Mouse (Mus musculus): ENCODE results near the gene Rec8. TPM values are rescaled to one million over a fixed set of nuclear protein-coding genes. Genes with fewer than 3 reads are reported as not detected.

Rec8 gene
- total and polyA plus RNA-seq, 2 experiments from 2014 or later, result 12.2 to 12.8 TPM

GRCm38 (mm10) chr14:55591331-55591891 is 26.4 kb upstream of the Rec8 start, which contains the start of gene Rnf31:
Gene Rnf31, plus strand, starts transcription at chr14:55591708.
- peak within 1 kb of the TSS; percentile 96 for H3K27ac ChIP-seq
- H3K4me2 ChIP-seq (ENCODE audit: low read depth, low read length), result peak within 1 kb of the TSS; percentile 90
- ATAC-seq (peak; percentile 89), DNase-seq (ENCODE audit: low spot score) (peak; percentile 94)
- 0% methylated on average over 33 of the region's 33 CpGs for WGBS
- H3K9me3 ChIP-seq (ENCODE audit: low read length), result no peaks in the 10 kb centered on the region
- peak within 1 kb of the TSS; percentile 79 for H3K4me3 ChIP-seq (ENCODE audit: low read length)
- H3K27me3 ChIP-seq (ENCODE audit: insufficient read depth, low read length), result no peaks in the 10 kb centered on the region
- TF ChIP-seq CTCF (IDR thresholded peaks at IDR 0.05; ENCODE audit: low read depth), result 0 out of 2 replicates have a peak, but pooled peaks have one; percentile 1
- peak within 1 kb of the TSS; percentile 72 for H3K9ac ChIP-seq (replicated peaks; ENCODE audit: low read length)
- peaks cover 23% of the 10 kb centered on the region for H3K36me3 ChIP-seq (ENCODE audit: insufficient read depth, low read length)
- peaks cover 20% of the 10 kb centered on the region for H3K4me1 ChIP-seq (ENCODE audit: insufficient read depth, low read length)

GRCm38 (mm10) chr14:55592226-55592625 is 25.6 kb upstream of the Rec8 start:
- Histone ChIP-seq H3K27ac (peak overlapping the region; percentile 96), H3K27me3 (ENCODE audit: insufficient read depth, low read length) (no peaks in the 10 kb centered on the region), H3K9me3 (ENCODE audit: low read length) (no peaks in the 10 kb centered on the region), H3K4me3 (ENCODE audit: low read length) (peak overlapping the region; percentile 79), H3K4me2 (ENCODE audit: low read depth, low read length) (peak overlapping the region; percentile 90), H3K36me3 (ENCODE audit: insufficient read depth, low read length) (peaks cover 30% of the 10 kb centered on the region), H3K9ac (replicated peaks; ENCODE audit: low read length) (peak overlapping the region; percentile 72), H3K4me1 (ENCODE audit: insufficient read depth, low read length) (peaks cover 20% of the 10 kb centered on the region)
- TF ChIP-seq CTCF (IDR thresholded peaks at IDR 0.05; ENCODE audit: low read depth), result no peak
- ATAC-seq (no peak), DNase-seq (ENCODE audit: low spot score) (no peak)
- WGBS, result 7% methylated on average over 16 of the region's 16 CpGs

GRCm38 (mm10) chr14:55596036-55596690 is 21.7 kb upstream of the Rec8 start:
- H3K27ac ChIP-seq, result no peak overlapping the region
- H3K9ac ChIP-seq (replicated peaks; ENCODE audit: low read length), result no peak overlapping the region
- ATAC-seq (no peak), DNase-seq (ENCODE audit: low spot score) (peak; percentile 48)
- WGBS, result 63% methylated on average over 13 of the region's 13 CpGs
- H3K4me3 ChIP-seq (ENCODE audit: low read length), result no peak overlapping the region
- no peak overlapping the region for H3K4me2 ChIP-seq (ENCODE audit: low read depth, low read length)
- peaks cover 57% of the 10 kb centered on the region for H3K36me3 ChIP-seq (ENCODE audit: insufficient read depth, low read length)
- no peaks in the 10 kb centered on the region for H3K27me3 ChIP-seq (ENCODE audit: insufficient read depth, low read length)
- peaks cover 16% of the 10 kb centered on the region for H3K4me1 ChIP-seq (ENCODE audit: insufficient read depth, low read length)
- TF ChIP-seq CTCF (IDR thresholded peaks at IDR 0.05; ENCODE audit: low read depth), result no peak
- no peaks in the 10 kb centered on the region for H3K9me3 ChIP-seq (ENCODE audit: low read length)

GRCm38 (mm10) chr14:55598521-55599390 is 19.1 kb upstream of the Rec8 start:
- no peak for ATAC-seq
- no peak overlapping the region for H3K4me3 ChIP-seq (ENCODE audit: low read length)
- no peaks in the 10 kb centered on the region for H3K4me1 ChIP-seq (ENCODE audit: insufficient read depth, low read length)
- no peak overlapping the region for H3K9ac ChIP-seq (replicated peaks; ENCODE audit: low read length)
- DNase-seq (ENCODE audit: low spot score), result no peak
- WGBS, result 94% methylated on average over 21 of the region's 21 CpGs
- peaks cover 75% of the 10 kb centered on the region for H3K36me3 ChIP-seq (ENCODE audit: insufficient read depth, low read length)
- H3K27ac ChIP-seq, result no peak overlapping the region
- H3K27me3 ChIP-seq (ENCODE audit: insufficient read depth, low read length), result no peaks in the 10 kb centered on the region
- no peaks in the 10 kb centered on the region for H3K9me3 ChIP-seq (ENCODE audit: low read length)
- no peak overlapping the region for H3K4me2 ChIP-seq (ENCODE audit: low read depth, low read length)
- no peak for TF ChIP-seq CTCF (IDR thresholded peaks at IDR 0.05; ENCODE audit: low read depth)

- H3K4me3 ChIP-seq (ENCODE audit: low read length), result peak within 1 kb of the TSS; percentile 29
- TF ChIP-seq CTCF (IDR thresholded peaks at IDR 0.05; ENCODE audit: low read depth), result no peak
- 88% methylated on average over 7 of the region's 7 CpGs for WGBS
- H3K9ac ChIP-seq (replicated peaks; ENCODE audit: low read length), result peak within 1 kb of the TSS; percentile 33; the same call in 1 of the 2 replicates
- H3K4me1 ChIP-seq (ENCODE audit: insufficient read depth, low read length), result no peaks in the 10 kb centered on the region
- H3K27ac ChIP-seq, result peak within 1 kb of the TSS; percentile 62
- ATAC-seq, result no peak
- H3K4me2 ChIP-seq (ENCODE audit: low read depth, low read length), result peak within 1 kb of the TSS; percentile 50
- H3K27me3 ChIP-seq (ENCODE audit: insufficient read depth, low read length), result no peaks in the 10 kb centered on the region
- no peak for DNase-seq (ENCODE audit: low spot score)
- H3K36me3 ChIP-seq (ENCODE audit: insufficient read depth, low read length), result peaks cover 61% of the 10 kb centered on the region
- H3K9me3 ChIP-seq (ENCODE audit: low read length), result no peaks in the 10 kb centered on the region
Measured at GRCm38 (mm10) chr14:55603271-55603632, 14.6 kb upstream of the Rec8 start, which contains the start of gene Irf9. Gene Irf9, plus strand, starts transcription at chr14:55603571.

GRCm38 (mm10) chr14:55603633-55604576 is 13.9 kb upstream of the Rec8 start:
- Histone ChIP-seq H3K9ac (replicated peaks; ENCODE audit: low read length) (peak overlapping the region; percentile 33; the same call in 1 of the 2 replicates), H3K27ac (peak overlapping the region; percentile 62), H3K4me1 (ENCODE audit: insufficient read depth, low read length) (no peaks in the 10 kb centered on the region)

More at GRCm38 (mm10) chr14:55603633-55604576, 13.9 kb upstream of the Rec8 start:
- ATAC-seq, result peak; percentile 93
- 23% methylated on average over 19 of the region's 19 CpGs for WGBS
- DNase-seq (ENCODE audit: low spot score), result peak; percentile 93
- peak; percentile 94 for TF ChIP-seq CTCF (IDR thresholded peaks at IDR 0.05; ENCODE audit: low read depth)
- peak overlapping the region; percentile 29 for H3K4me3 ChIP-seq (ENCODE audit: low read length)
- H3K36me3 ChIP-seq (ENCODE audit: insufficient read depth, low read length), result peaks cover 61% of the 10 kb centered on the region
- peak overlapping the region; percentile 50 for H3K4me2 ChIP-seq (ENCODE audit: low read depth, low read length)
- no peaks in the 10 kb centered on the region for H3K9me3 ChIP-seq (ENCODE audit: low read length)
- H3K27me3 ChIP-seq (ENCODE audit: insufficient read depth, low read length), result no peaks in the 10 kb centered on the region
